Mouse (Mus musculus) olfactory bulb, adult 2 months (tissue): Measurements from ENCODE around the gene Lax1.

Source experiments
- CTCF ChIP-seq: fragments of 200-500 bp; IDR thresholded peaks from 2 replicates; pipeline ENCODE4 v1.5.1; 2012; ENCODE audit warnings: low read depth, mild to moderate bottlenecking, low read length, moderate library complexity; ENCODE audit not compliant: insufficient read depth
- POLR2A ChIP-seq: fragments of 200-500 bp; IDR thresholded peaks from 2 replicates; pipeline ENCODE4 v1.6.1; 2012; ENCODE audit warnings: mild to moderate bottlenecking, low read depth, low read length, moderate library complexity; ENCODE audit not compliant: insufficient read depth

- TF ChIP-seq POLR2A (no peak), CTCF (no peak)
These were observed 51.4 kb downstream of the Lax1 start for GRCm38 (mm10) chr1:133638517-133638916.
